Mouse (Mus musculus) kidney, postnatal 14 days (tissue): ENCODE data around the gene Tyro3.

ENCODE experiments used
- DNase-seq: peaks from one replicate; pipeline ENCODE4 v3.0.0; 2022; ENCODE audit warnings: mixed read lengths

Tyro3 gene

DNA sequence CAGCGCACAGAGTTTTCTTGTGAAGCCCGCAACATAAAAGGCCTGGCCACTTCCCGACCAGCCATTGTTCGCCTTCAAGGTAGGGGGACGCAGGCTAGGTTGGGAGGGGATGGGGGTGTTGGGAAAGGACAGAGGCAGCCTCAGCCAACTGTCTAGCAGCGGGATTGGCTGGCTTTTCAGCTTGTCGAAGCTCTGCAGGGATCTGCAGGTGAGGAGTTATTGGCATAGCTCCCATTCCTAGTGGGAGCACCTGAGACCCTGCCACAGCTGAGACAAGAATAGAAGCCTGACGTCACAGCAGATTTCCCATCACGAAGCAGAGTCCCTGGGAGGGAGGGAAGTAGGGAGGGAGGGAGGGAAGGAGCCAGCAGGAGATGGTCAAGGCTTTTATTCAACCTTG is 7.2 kb downstream of the Tyro3 start:
- no peak for DNase-seq

DNA sequence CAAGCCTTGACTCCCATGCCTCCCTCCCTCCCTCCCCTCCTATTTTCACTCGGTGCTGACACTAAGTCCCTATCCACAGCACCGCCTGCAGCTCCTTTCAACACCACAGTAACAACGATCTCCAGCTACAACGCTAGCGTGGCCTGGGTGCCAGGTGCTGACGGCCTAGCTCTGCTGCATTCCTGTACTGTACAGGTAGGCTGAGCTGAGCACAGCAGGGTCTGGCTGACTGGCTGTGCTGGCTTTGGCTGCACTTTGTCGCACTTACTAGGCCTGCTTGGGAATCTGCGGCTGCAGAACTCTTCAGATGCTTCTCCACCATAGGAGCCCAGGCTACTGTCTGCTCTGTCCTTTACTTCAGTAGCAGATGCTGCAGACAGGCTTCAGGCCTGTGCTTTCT is 8.0 kb downstream of the Tyro3 start:
- no peak for DNase-seq

DNA sequence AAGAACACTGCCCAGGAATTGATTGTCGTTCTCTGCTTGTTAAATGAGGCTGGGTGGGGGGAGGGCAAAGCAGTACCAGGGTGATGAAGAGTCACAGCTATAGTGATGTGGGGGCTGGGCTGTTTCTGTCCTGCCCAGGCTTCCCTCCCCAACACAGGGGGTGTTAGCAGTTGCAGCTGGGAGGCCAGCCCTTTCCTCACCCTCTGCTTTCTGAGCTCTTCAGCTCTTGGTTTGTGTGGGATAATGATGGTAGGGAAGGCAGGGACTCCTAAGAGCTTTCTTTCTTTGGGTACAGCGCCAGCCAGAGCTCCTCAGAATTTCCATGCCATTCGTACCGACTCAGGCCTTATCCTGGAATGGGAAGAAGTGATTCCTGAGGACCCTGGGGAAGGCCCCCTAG is 10.9 kb downstream of the Tyro3 start:
- no peak for DNase-seq

GRCm38 (mm10) chr2:119808881-119809280 is 11.3 kb downstream of the Tyro3 start:
- no peak for DNase-seq

DNA sequence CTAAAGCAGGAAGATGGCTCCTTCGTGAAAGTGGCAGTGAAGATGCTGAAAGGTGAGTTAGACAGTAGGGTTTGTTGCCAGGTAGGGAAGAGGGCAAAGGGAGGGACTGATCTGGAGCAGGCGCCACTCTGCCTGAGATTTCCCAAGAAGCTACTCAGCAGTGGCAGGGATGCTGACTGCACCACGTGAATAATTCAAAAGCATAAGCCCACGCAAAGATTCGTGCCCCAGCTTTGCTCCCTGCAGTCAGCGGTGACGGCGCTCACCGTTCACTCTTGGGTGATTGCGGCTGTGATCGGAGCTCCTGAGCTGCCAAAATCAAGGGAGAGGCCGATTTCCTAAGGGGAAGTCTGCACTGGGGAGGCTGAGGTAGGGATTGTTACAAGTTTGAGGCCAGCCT is 13.4 kb downstream of the Tyro3 start:
- DNase-seq: no peak

DNA sequence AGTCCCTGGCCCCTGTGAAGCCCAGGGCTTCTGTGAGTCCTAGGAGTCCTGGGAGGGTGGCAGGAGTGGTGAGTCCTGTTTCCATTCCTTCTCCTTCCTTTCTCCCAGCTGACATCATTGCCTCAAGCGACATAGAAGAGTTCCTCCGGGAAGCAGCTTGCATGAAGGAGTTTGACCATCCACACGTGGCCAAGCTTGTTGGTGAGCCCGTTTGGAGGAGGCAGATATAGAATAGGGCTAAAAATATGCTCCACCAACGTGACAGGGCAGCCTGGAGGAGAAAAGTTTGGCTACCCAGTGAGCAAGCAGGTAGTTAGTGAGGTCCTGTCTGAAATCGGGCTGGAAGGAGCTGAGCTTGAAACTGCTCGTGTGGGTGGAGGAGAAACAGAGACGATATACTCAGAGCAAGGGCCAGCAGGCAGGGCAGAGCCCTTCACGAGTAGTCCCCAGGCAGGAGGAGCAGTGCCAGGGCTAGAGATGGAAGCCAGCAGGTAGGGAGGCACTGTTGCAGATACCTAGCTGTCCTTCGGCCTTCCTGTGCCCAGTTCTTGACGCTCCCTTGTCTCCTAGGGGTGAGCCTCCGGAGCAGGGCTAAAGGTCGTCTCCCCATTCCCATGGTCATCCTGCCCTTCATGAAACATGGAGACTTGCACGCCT is 14.1 kb downstream of the Tyro3 start:
- DNase-seq: no peak

GRCm38 (mm10) chr2:119814376-119814933 is 16.9 kb downstream of the Tyro3 start:
- DNase-seq: peak; percentile 30

DNA sequence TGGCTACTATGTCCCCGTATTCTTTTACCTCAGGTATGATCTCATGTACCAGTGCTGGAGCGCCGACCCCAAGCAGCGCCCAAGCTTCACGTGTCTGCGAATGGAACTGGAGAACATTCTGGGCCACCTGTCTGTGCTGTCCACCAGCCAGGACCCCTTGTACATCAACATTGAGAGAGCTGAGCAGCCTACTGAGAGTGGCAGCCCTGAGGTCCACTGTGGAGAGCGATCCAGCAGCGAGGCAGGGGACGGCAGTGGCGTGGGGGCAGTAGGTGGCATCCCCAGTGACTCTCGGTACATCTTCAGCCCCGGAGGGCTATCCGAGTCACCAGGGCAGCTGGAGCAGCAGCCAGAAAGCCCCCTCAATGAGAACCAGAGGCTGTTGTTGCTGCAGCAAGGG is 19.1 kb downstream of the Tyro3 start:
- no peak for DNase-seq

DNA sequence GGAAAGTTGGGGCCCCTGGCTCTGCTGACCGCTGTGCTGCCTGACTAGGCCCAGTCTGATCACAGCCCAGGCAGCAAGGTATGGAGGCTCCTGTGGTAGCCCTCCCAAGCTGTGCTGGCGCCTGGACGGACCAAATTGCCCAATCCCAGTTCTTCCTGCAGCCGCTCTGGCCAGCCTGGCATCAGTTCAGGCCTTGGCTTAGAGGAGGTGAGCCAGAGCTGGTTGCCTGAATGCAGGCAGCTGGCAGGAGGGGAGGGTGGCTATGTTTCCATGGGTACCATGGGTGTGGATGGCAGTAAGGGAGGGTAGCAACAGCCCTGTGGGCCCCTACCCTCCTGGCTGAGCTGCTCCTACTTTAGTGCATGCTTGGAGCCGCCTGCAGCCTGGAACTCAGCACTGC is 19.5 kb downstream of the Tyro3 start:
- no peak for DNase-seq

GRCm38 (mm10) chr2:119818668-119819272 is 21.2 kb downstream of the Tyro3 start:
- DNase-seq: peak; percentile 17

DNA sequence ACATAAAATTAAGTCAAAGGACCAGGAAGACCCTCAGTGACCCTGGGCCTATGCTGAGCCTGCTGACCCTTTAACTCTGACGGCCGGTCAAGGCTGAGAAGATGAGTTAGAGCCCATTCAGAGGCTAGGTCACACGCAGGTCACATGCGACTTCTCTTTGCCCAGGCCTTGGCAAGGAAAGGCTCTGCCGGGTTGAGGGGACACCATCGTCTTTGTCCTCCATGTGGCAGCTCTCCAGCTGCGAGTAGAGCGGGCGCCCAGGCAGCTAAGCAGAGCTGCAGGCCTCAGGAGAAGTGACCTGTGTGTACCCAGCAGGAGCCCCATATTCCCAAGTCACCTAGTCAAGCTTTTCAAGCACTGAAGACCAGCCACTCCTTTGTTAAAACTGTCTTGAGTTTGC is 23.6 kb downstream of the Tyro3 start:
- no peak for DNase-seq

- DNase-seq: no peak
These were observed 33.0 kb downstream of the Tyro3 start for GRCm38 (mm10) chr2:119830579-119830978.

DNA sequence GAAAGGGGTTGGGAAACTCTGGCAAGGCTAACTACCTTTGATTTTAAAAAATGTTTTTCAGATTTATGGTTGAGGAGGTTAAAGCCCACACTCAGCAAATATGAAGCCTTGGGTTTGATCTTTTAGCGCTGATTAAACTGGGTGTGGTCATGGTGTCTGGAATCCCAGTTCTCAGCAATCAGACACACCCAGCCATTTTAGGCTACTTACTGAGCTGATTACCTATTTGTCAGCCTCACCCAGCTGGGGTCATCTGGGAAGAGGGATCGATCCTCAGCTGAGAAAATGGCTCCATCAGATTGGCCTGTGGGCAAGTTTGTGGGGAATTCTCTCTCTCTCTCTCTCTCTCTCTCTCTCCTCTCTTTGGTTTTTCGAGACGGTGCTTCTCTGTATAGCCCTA is 36.7 kb downstream of the Tyro3 start:
- DNase-seq: no peak

- no peak for DNase-seq
These were observed 40.1 kb downstream of the Tyro3 start for GRCm38 (mm10) chr2:119837616-119838015.

- DNase-seq: no peak
These were observed 41.0 kb downstream of the Tyro3 start for GRCm38 (mm10) chr2:119838363-119839156.

- DNase-seq: no peak
These were observed 42.5 kb downstream of the Tyro3 start for GRCm38 (mm10) chr2:119840008-119840407.

DNA sequence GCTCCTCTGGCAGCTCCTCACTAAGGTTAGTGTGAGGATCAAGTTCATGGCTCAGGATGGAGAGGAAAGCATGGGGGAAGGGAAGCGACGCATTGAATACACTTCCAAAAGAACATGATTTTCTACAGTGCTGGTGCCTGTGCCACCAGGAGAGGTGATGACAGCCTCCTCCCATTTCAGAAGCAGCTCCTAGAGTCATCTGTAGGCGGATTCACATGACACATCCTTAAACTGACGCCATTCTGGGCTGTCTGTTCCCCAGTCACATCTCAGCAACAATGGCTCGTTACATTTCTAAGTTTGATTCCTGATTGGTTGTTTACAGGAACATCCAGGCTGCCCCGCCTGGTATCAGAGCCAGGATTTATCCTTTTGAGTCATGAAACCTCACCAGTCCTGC is 44.5 kb downstream of the Tyro3 start:
- DNase-seq: no peak

- no peak for DNase-seq
These were observed 46.0 kb downstream of the Tyro3 start for GRCm38 (mm10) chr2:119843526-119843925.

DNA sequence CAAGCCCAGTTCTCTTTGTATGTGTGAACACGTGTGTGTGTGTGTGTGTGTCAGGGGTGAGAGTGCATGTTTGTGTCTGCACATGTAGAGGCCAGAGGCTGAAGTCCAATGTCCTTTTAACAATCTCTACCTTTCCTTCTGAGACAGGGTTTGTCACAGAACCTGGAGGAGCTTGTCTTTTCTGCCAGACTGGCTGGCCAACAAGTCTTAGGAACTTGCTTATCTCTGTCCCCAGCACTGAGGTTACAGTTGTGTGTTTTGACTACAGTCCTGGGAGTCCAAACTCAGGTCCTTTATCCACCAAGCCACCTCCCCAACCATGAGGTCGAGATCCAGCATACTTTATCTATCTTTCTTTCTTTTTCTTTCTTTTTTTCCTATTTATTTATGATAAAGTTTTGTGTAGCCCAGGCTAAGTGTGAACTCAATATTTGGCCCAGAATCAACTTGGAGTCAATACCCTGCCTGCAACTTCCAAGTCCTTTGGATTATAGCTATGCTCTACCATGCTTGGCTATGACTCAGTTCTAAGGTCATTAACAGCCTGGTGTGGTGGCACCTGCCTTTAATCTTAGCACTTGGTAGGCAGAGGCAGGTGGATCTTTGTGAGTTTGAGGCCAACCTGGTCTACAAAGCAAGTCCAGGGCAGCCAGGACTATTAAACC is 48.5 kb downstream of the Tyro3 start:
- DNase-seq: no peak

DNA sequence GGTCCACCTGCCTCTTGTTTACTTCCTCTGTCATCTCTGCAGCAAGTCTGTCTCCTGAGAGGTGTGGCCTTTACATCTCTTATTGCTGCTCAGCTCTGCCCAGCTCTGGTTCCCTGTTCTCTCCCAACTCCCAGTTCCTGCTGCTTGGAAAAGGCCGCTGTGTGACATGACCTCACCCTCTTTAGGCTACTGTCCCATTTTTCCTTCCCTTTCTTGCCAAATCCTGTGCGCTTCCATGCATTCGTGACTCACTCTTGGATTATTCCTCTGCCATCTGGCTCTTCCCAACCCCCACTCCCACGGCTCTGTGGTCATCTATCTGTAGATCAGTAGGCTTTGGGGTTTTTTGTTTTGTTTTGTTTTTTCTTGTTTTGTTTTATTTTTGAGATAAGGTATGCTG is 49.4 kb downstream of the Tyro3 start:
- no peak for DNase-seq

GRCm38 (mm10) chr2:119853811-119854210 is 56.3 kb downstream of the Tyro3 start:
- no peak for DNase-seq

DNA sequence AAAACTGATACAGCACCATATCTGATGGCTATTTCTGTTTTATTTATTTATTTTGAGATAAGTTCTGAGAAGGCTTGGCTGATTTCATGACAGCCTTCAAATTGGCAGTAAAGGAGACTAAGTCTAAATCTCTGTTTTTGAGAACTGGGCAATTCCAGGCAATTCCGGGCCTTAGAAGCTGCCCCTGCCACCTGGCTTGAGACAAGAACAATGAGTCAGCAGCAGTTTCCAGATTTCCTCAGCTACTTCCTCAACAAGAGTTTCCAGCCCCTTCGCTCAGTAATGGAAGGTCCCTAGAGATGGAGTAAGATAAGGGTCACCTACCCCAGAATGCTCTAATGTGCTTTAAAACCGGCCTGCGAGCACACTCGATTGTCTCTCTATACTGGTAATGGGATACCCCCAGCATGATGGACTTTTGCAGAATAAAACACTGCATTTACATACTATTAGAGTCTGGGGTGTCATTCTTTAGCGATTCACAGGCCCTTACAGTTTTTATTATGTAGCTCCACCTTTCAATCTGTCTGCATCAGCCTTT is 57.8 kb downstream of the Tyro3 start:
- no peak for DNase-seq

DNA sequence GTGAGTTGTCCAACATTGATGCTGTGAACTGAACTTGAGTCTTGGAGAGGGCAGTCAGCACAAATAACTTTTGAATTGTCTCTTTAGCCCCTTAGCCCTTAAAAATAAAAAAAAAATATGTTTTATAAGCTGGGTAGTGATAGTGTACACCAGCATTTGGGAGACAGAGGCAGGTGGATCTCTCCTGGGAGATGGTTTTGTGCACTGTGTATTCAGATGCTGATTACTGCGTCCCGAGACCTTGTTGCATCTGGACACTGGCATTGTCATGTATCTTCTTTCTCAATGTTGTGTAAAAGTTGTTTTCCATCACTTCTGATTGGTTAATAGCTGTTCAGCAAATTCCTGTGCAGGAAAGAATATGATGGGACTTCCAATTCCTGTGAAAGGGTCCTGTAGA is 59.8 kb downstream of the Tyro3 start:
- no peak for DNase-seq
